Mouse (Mus musculus) neural tube, embryonic 14.5 days (tissue): ENCODE measurements at regions not wholly inside any gene's neighbourhood (a gene's known extent, or its start where the extent isn't known, plus 50 kb on each side); places are given as distances from the start of the nearest gene placed in this dataset.

Experiments
- ATAC-seq: fragments of 200-750 bp; cut with Nextera tagmentation; 2 replicates; pipeline ENCODE4 v1.8.0; 2017; ENCODE audit warnings: low read depth, mild to moderate bottlenecking, moderate TSS enrichment, moderate library complexity
- H3K27ac ChIP-seq: fragments of 300-500 bp; sonication (generic); 2 replicates; pipeline ENCODE4 v1.5.1; 2014; ENCODE audit warnings: low read depth, mild to moderate bottlenecking, control low read depth, low read length, moderate library complexity, mixed read lengths
- H3K27me3 ChIP-seq: fragments of 300-500 bp; sonication (generic); 2 replicates; pipeline ENCODE4 v1.6.1; 2014; ENCODE audit warnings: low read length; ENCODE audit not compliant: control insufficient read depth, insufficient read depth
- H3K36me3 ChIP-seq: fragments of 300-500 bp; sonication (generic); 2 replicates; pipeline ENCODE4 v1.6.1; 2014; ENCODE audit warnings: low read length, mixed read lengths; ENCODE audit not compliant: control insufficient read depth, insufficient read depth
- H3K4me1 ChIP-seq: fragments of 300-500 bp; sonication (generic); 2 replicates; pipeline ENCODE4 v1.6.1; 2014; ENCODE audit warnings: low read length; ENCODE audit not compliant: control insufficient read depth, insufficient read depth
- H3K4me2 ChIP-seq: fragments of 300-500 bp; sonication (generic); 2 replicates; pipeline ENCODE4 v1.6.1; 2014; ENCODE audit warnings: mild to moderate bottlenecking, low read depth, low read length, control low read depth
- H3K4me3 ChIP-seq: fragments of 300-500 bp; sonication (generic); 2 replicates; pipeline ENCODE4 v1.5.1; 2014; ENCODE audit warnings: low read depth, low read length, control low read depth, mixed read lengths
- H3K9ac ChIP-seq: fragments of 300-500 bp; sonication (generic); replicated peaks from 2 replicates; pipeline ENCODE4 v1.6.1; 2014; ENCODE audit warnings: low read depth, mild to moderate bottlenecking, control low read depth, low read length, mixed read lengths
- H3K9me3 ChIP-seq: fragments of 300-500 bp; sonication (generic); 2 replicates; pipeline ENCODE4 v1.6.1; 2016; ENCODE audit warnings: low read length; ENCODE audit not compliant: control insufficient read depth
- WGBS: fragments of 180-500 bp; shearing (Covaris S2); extraction: QIAGEN DNeasy Blood & Tissue Kit; methylation state at CpG from one replicate; pipeline ENCODE4 v1.1.7; 2014; 5-methylcytosine and 5-hydroxymethylcytosine counted together

DNA sequence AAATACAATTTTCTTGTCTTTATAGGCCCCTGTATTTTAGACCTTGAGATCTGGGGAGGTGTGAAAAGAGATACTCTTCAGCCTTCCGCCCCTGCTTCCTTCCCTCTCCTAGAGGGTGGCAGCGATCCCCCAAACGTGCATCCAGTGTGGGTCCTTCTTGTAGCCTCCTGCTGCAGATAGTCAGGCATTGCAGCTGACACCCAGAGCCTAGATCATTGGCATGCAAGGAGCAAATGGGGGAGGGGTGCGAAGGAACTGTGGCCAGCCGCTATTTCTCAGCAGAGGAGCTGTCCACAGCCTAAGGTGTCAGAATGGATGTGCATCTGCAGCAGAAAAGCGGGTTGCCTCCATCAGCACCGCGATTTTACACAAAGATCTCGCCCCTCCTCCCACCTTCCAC lies 629.0 kb upstream of the Cypt12 start:
- H3K36me3 ChIP-seq, result no peaks in the 10 kb centered on the region
- ATAC-seq, result peak; percentile 81
- 0 out of 2 replicates have a peak, but pooled peaks cover 4% of the 10 kb centered on the region for H3K4me1 ChIP-seq
- H3K9ac ChIP-seq, result peak overlapping the region; percentile 16; the same call in 1 of the 2 replicates
- H3K9me3 ChIP-seq, result no peaks in the 10 kb centered on the region
- no peaks in the 10 kb centered on the region for H3K27me3 ChIP-seq
- peak overlapping the region; percentile 29; the same call in 1 of the 2 replicates for H3K4me2 ChIP-seq
- peak overlapping the region; percentile 67 for H3K27ac ChIP-seq
- WGBS, result 6% methylated on average over 9 of the region's 9 CpGs
- H3K4me3 ChIP-seq, result no peak overlapping the region

DNA sequence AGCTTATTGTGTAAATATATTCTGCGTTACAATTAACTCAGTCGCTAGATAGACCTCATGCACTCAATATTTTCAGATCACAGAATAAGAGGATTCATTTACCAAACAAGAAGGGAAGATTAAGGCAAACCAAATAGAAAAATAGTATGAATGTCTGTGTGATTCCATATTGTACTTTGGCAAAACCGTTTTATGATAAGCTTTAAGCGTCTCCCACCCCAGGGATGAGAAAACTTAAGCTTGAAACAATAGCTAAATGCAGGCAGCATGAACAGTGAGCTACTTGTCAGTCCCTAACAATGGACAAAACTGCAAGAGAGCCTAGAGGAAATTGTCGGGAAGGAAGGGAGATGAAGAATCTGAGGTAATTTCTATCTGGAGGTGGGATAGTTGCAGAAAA lies 628.3 kb upstream of the Cypt12 start:
- H3K27ac ChIP-seq, result peak overlapping the region; percentile 71
- no peaks in the 10 kb centered on the region for H3K27me3 ChIP-seq
- H3K9ac ChIP-seq, result no peak overlapping the region
- H3K36me3 ChIP-seq, result no peaks in the 10 kb centered on the region
- 55% methylated on average over 5 of the region's 5 CpGs for WGBS
- H3K4me3 ChIP-seq, result no peak overlapping the region
- peaks cover 8% of the 10 kb centered on the region; the same call in 1 of the 2 replicates for H3K4me1 ChIP-seq
- H3K4me2 ChIP-seq, result no peak overlapping the region
- H3K9me3 ChIP-seq, result no peaks in the 10 kb centered on the region
- ATAC-seq, result no peak

- H3K9ac ChIP-seq, result no peak overlapping the region; the same call in 1 of the 2 replicates
- H3K27ac ChIP-seq, result peak overlapping the region; percentile 78
- no peak for ATAC-seq
- H3K36me3 ChIP-seq, result no peaks in the 10 kb centered on the region
- no peaks in the 10 kb centered on the region for H3K9me3 ChIP-seq
- H3K4me3 ChIP-seq, result no peak overlapping the region
- peaks cover 20% of the 10 kb centered on the region for H3K4me1 ChIP-seq
- no peaks in the 10 kb centered on the region for H3K27me3 ChIP-seq
- H3K4me2 ChIP-seq, result no peak overlapping the region; the same call in 1 of the 2 replicates
- 31% methylated on average over 2 of the region's 2 CpGs for WGBS
Observed at GRCm38 (mm10) chr3:17322266-17322665, 625.9 kb upstream of the Cypt12 start.

DNA sequence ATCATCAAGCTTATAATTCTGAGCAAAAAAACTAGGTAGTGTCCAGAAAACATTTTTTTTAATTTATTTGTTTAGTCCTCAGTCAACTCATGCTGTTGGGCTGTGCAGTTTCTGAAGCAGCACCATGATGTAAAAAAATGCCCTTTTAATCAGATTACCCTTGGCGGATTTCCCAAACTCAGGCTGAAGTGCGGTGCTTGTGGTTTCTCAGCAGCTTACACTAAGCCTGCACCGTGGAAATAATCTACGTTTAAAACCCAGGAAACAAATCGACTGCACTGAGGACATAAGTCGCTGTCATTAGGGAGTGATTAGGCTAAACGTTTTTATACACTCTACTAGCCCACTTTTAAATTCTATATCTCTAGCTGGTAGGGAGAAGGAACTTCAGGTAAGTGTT lies 623.4 kb upstream of the Cypt12 start:
- 37% methylated on average over 7 of the region's 7 CpGs for WGBS
- Histone ChIP-seq H3K4me2 (peak overlapping the region; percentile 42), H3K4me1 (peaks cover 24% of the 10 kb centered on the region), H3K4me3 (no peak overlapping the region), H3K9ac (peak overlapping the region; percentile 63; the same call in 1 of the 2 replicates), H3K9me3 (no peaks in the 10 kb centered on the region), H3K27me3 (no peaks in the 10 kb centered on the region), H3K36me3 (no peaks in the 10 kb centered on the region), H3K27ac (peak overlapping the region; percentile 96)
- ATAC-seq, result 0 out of 2 replicates have a peak, but pooled peaks have one; percentile 7

DNA sequence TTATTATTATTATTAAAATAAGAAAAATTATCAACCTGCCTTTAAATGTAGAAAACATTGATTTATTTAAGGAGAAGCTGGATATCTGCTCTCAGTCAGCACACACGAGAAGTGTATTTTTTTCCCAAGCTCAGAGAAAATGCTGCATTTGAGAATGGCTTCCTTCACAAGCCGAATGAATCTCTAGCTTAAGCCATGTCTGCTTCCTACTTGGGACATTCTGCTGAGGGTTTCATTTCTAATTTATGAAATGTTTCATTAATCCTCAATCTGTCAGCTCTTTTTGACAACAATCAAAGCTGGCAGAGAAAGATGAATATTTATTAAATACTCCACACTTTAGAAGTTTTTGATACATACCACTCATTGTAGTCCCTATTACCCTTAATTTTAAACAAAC lies 622.4 kb upstream of the Cypt12 start:
- no peak for ATAC-seq
- WGBS, result 55% methylated on average over 2 of the region's 2 CpGs

DNA sequence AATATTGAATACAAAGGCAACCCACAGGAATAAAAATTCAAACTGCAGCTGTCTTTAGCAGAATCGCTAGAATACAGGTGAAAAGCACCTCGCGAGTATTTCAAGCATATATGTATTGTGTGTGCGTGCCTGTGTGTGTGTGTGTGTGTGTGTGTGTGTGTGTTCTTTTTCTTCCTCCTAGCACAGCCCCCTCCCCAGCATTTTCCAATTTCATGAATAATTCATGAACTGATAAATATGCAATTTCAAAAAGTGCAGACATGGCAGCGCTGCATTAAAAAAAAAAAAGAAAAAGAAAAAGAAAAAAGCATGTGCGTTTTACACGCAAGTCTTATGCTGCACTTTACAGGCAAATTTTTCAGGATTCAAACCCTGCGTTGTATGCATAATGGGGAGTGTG lies 621.9 kb upstream of the Cypt12 start:
- Histone ChIP-seq H3K27me3 (no peaks in the 10 kb centered on the region), H3K36me3 (no peaks in the 10 kb centered on the region), H3K9ac (peak overlapping the region; percentile 63), H3K4me3 (peak overlapping the region; percentile 12; the same call in 1 of the 2 replicates), H3K27ac (peak overlapping the region; percentile 96), H3K9me3 (no peaks in the 10 kb centered on the region), H3K4me2 (peak overlapping the region; percentile 42), H3K4me1 (peaks cover 27% of the 10 kb centered on the region)
- WGBS, result 57% methylated on average over 8 of the region's 8 CpGs
- ATAC-seq, result peak; percentile 57; the same call in 1 of the 2 replicates

More for the DNA sequence above, 622.4 kb upstream of the Cypt12 start:
- Histone ChIP-seq H3K27me3 (no peaks in the 10 kb centered on the region), H3K4me2 (peak overlapping the region; percentile 42), H3K9me3 (no peaks in the 10 kb centered on the region), H3K27ac (peak overlapping the region; percentile 96), H3K9ac (peak overlapping the region; percentile 63), H3K4me3 (no peak overlapping the region), H3K36me3 (no peaks in the 10 kb centered on the region), H3K4me1 (peaks cover 27% of the 10 kb centered on the region)

GRCm38 (mm10) chr3:17326774-17327173 lies 621.4 kb upstream of the Cypt12 start:
- WGBS, result 59% methylated on average over 4 of the region's 4 CpGs
- Histone ChIP-seq H3K27ac (peak overlapping the region; percentile 96), H3K36me3 (no peaks in the 10 kb centered on the region), H3K9me3 (no peaks in the 10 kb centered on the region), H3K4me2 (peak overlapping the region; percentile 42), H3K27me3 (no peaks in the 10 kb centered on the region), H3K9ac (peak overlapping the region; percentile 63), H3K4me1 (peaks cover 27% of the 10 kb centered on the region), H3K4me3 (peak overlapping the region; percentile 12; the same call in 1 of the 2 replicates)
- peak; percentile 12; the same call in 1 of the 2 replicates for ATAC-seq

- H3K9me3 ChIP-seq, result no peaks in the 10 kb centered on the region
- no peaks in the 10 kb centered on the region for H3K27me3 ChIP-seq
Observed at GRCm38 (mm10) chr3:17327706-17328105, 620.5 kb upstream of the Cypt12 start.

DNA sequence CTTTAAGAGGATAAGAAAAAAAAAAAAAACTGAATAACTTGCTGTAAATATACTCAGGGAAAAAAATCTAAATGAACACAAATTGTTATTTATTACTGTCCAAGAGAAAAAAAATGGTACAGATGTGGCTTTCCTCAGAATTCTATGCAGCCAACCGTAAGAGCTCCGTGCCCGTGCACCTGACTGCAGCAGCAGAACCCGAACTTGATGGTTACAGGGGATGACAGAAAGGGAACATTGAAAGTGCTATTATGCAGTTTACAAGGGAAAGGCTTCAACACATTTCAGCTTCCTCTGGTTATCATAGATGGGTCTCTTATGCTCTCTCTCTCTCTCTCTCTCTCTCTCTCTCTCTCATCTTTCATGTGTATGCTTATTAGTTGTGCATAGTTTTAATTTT lies 618.8 kb upstream of the Cypt12 start:
- peak overlapping the region; percentile 48; the same call in 1 of the 2 replicates for H3K9ac ChIP-seq
- peak overlapping the region; percentile 27; the same call in 1 of the 2 replicates for H3K4me2 ChIP-seq
- peak overlapping the region; percentile 88 for H3K27ac ChIP-seq
- H3K27me3 ChIP-seq, result no peaks in the 10 kb centered on the region
- H3K4me3 ChIP-seq, result no peak overlapping the region
- H3K9me3 ChIP-seq, result no peaks in the 10 kb centered on the region
- 38% methylated on average over 4 of the region's 4 CpGs for WGBS
- no peak for ATAC-seq
- peaks cover 25% of the 10 kb centered on the region for H3K4me1 ChIP-seq
- H3K36me3 ChIP-seq, result no peaks in the 10 kb centered on the region

More at GRCm38 (mm10) chr3:17327706-17328105, 620.5 kb upstream of the Cypt12 start:
- Histone ChIP-seq H3K4me2 (peak overlapping the region; percentile 32), H3K4me1 (peaks cover 27% of the 10 kb centered on the region), H3K27ac (peak overlapping the region; percentile 91), H3K36me3 (no peaks in the 10 kb centered on the region), H3K9ac (peak overlapping the region; percentile 43), H3K4me3 (no peak overlapping the region)
- WGBS, result 53% methylated on average over 4 of the region's 4 CpGs
- ATAC-seq, result peak; percentile 35; the same call in 1 of the 2 replicates
